Mouse (Mus musculus) stomach, embryonic 14.5 days (tissue): Measurements from ENCODE around the gene Phf11c. TPM values are rescaled to one million over a fixed set of nuclear protein-coding genes. Genes with fewer than 3 reads are reported as not detected.
"Not testable (repeated sequence)": the region's sequence is repeated elsewhere in the genome, so short reads cannot be mapped to it uniquely, and the experiment has no call there.

ENCODE experiments used
- ATAC-seq: fragments of 200-750 bp; cut with Nextera tagmentation; 2 replicates; pipeline ENCODE4 v1.8.0; 2017; ENCODE audit warnings: low read depth, moderate TSS enrichment; ENCODE audit not compliant: insufficient number of reproducible peaks, insufficient read depth, low FRiP score
- H3K27ac ChIP-seq: fragments of 300-500 bp; sonication (generic); 2 replicates; pipeline ENCODE4 v1.5.1; 2014; ENCODE audit warnings: mild to moderate bottlenecking, low read length, moderate library complexity, mixed read lengths
- H3K27me3 ChIP-seq: fragments of 300-500 bp; sonication (generic); 2 replicates; pipeline ENCODE4 v1.6.1; 2014; ENCODE audit warnings: low read length, control low read depth, mixed read lengths; ENCODE audit not compliant: control insufficient read depth, insufficient read depth
- H3K36me3 ChIP-seq: fragments of 300-500 bp; sonication (generic); 2 replicates; pipeline ENCODE4 v1.6.1; 2014; ENCODE audit warnings: mild to moderate bottlenecking, control low read depth, low read length, moderate library complexity, mixed read lengths; ENCODE audit not compliant: control insufficient read depth, insufficient read depth
- H3K4me1 ChIP-seq: fragments of 300-500 bp; sonication (generic); 2 replicates; pipeline ENCODE4 v1.6.1; 2014; ENCODE audit warnings: low read length, control low read depth, mixed read lengths; ENCODE audit not compliant: control insufficient read depth, insufficient read depth
- H3K4me2 ChIP-seq: fragments of 300-500 bp; sonication (generic); replicated peaks from 2 replicates; pipeline ENCODE4 v1.6.1; 2014; ENCODE audit warnings: low read depth, low read length, control low read depth
- H3K4me3 ChIP-seq: fragments of 300-500 bp; sonication (generic); 2 replicates; pipeline ENCODE4 v1.5.1; 2014; ENCODE audit warnings: low read depth, low read length, control low read depth
- H3K9ac ChIP-seq: fragments of 300-500 bp; sonication (generic); replicated peaks from 2 replicates; pipeline ENCODE4 v1.6.1; 2014; ENCODE audit warnings: low read depth, mild to moderate bottlenecking, control low read depth, low read length, moderate library complexity, mixed read lengths
- H3K9me3 ChIP-seq: fragments of 300-500 bp; sonication (generic); 2 replicates; pipeline ENCODE4 v1.6.1; 2016; ENCODE audit warnings: low read depth, low read length, control low read depth; ENCODE audit not compliant: control insufficient read depth
- WGBS: fragments of 180-500 bp; shearing (Covaris S2); extraction: QIAGEN DNeasy Blood & Tissue Kit; methylation state at CpG from one replicate; pipeline ENCODE4 v1.1.7; 2014; 5-methylcytosine and 5-hydroxymethylcytosine counted together
- polyA plus RNA-seq: library from polyadenylated mRNA; unstranded; fragments of >200 nt; fragmentation: Nextera tagmentation; extraction: Ambion mirVana; gene quantifications from 2 replicates; pipeline ENCODE4 v1.2.1, GENCODE M21; 2014

The Phf11c gene
- polyA plus RNA-seq, 1 experiment from 2014 or later: 0.88 TPM

DNA sequence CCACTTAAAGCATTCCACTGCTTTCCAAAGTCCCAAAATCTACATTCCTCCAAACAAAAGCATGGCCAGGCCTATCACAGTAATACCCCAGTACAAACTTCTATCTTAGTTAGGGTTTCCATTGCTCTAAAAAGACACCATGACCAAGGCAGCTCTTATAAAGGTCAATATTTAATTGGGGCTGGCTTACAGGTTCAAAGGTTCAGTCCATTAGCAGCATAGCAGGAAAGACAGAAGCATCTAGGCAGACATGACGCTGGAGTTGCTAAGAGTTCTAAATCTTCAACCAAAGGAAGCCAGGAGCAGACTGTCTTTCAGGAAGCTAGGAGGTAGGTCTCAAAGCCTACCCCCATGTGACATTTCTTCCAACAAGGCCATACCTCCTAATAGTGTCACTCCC is 35.4 kb upstream of the Phf11c start:
- Histone ChIP-seq H3K27ac (no peak overlapping the region), H3K4me3 (no peak overlapping the region), H3K36me3 (no peaks in the 10 kb centered on the region), H3K9me3 (no peaks in the 10 kb centered on the region), H3K27me3 (no peaks in the 10 kb centered on the region), H3K4me2 (no peak overlapping the region), H3K9ac (no peak overlapping the region), H3K4me1 (no peaks in the 10 kb centered on the region)
- no peak for ATAC-seq
- 84% methylated on average over 1 of the region's 1 CpGs for WGBS

DNA sequence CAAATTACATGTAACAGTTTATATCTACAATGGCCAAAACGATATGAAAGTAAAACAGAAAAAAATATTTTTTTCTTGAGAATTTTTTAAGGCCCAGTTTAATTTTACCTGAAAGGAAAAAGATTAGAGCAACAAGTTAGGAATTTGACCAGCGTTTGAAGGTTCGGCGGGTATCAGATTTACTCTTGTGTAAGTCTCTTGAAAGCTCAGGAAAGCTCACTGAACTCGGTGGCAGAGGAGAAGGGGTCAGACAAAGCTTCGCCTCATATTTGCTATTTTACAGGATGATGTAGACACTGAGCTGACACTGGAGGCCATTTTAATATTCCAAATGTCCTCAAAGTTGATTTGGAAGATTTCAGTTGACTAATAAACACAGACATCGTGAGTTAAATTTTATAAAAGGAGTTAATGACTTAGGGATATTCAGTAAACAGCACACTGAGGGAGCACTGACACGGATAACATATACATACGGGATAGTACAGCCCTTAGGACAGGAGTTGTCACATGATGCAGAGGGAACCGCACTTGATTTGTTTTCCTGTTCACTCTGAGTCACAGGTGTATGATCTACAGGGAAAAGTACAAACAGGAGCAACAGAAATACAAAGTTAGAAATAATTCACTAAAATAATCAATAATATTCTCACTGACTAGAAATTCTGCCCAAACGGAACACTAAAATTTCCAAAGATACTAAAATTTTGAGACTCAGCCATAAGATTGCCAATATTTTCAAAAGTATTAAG is 27.9 kb upstream of the Phf11c start:
- Histone ChIP-seq H3K9me3 (no peaks in the 10 kb centered on the region), H3K4me1 (no peaks in the 10 kb centered on the region), H3K27ac (no peak overlapping the region), H3K27me3 (no peaks in the 10 kb centered on the region), H3K9ac (no peak overlapping the region), H3K36me3 (no peaks in the 10 kb centered on the region), H3K4me2 (no peak overlapping the region), H3K4me3 (no peak overlapping the region)
- no peak for ATAC-seq
- WGBS: 84% methylated on average over 11 of the region's 11 CpGs

DNA sequence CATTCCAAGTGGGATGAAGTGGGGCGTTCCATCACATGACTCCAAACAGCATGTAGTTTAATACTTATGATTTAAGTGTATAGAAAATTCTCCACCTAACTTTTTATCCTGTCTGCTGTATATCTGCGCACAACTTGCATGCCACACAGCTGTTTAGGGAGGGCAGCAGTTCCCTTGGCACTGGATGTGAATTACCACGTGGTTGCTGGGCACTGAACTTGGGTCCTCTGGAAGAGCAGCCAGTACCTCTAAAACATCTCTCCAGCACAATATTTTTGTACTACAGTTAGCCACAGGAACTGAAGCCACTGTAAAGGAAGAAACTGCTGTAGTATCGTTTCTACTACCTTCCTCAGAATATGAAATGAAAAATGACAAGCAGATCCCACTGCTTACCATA is 23.0 kb upstream of the Phf11c start:
- H3K4me1 ChIP-seq: no peaks in the 10 kb centered on the region
- no peak for ATAC-seq
- no peak overlapping the region for H3K27ac ChIP-seq
- no peak overlapping the region for H3K9ac ChIP-seq
- H3K4me3 ChIP-seq: no peak overlapping the region
- no peaks in the 10 kb centered on the region; the same call in 1 of the 2 replicates for H3K36me3 ChIP-seq
- 86% methylated on average over 4 of the region's 4 CpGs for WGBS
- H3K4me2 ChIP-seq: no peak overlapping the region
- no peaks in the 10 kb centered on the region for H3K9me3 ChIP-seq
- H3K27me3 ChIP-seq: no peaks in the 10 kb centered on the region

DNA sequence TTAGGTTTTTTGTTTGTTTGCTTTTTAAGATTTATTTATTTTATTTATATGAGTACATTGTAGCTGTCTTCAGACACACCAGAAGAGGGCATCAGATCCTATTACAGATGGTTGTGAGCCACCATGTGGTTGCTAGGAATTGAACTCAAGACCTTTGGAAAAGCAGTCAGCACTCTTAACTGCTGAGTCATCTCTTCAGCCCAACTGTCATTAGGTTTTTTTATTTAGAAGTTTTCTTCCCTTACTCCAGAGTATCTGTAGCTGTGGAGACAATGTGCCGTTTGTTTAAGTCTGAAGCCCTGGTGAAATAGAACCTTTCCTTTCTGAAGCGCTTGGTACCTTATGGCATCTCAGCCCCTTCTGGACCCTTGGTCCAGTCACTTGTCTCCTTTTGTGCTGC is 19.8 kb upstream of the Phf11c start:
- not testable (repeated sequence) for H3K9me3 ChIP-seq, H3K4me3 ChIP-seq, H3K4me2 ChIP-seq, H3K9ac ChIP-seq, ATAC-seq, H3K4me1 ChIP-seq, H3K36me3 ChIP-seq, H3K27me3 ChIP-seq, H3K27ac ChIP-seq
- 98% methylated on average over 2 of the region's 2 CpGs for WGBS

GRCm38 (mm10) chr14:59396999-59397398 is 1.8 kb upstream of the Phf11c start:
- Histone ChIP-seq H3K4me2 (no peak overlapping the region), H3K9ac (no peak overlapping the region), H3K4me1 (no peaks in the 10 kb centered on the region), H3K9me3 (no peaks in the 10 kb centered on the region), H3K27ac (no peak overlapping the region), H3K27me3 (no peaks in the 10 kb centered on the region), H3K4me3 (no peak overlapping the region), H3K36me3 (no peaks in the 10 kb centered on the region)
- ATAC-seq: no peak
- 88% methylated on average over 2 of the region's 2 CpGs for WGBS

DNA sequence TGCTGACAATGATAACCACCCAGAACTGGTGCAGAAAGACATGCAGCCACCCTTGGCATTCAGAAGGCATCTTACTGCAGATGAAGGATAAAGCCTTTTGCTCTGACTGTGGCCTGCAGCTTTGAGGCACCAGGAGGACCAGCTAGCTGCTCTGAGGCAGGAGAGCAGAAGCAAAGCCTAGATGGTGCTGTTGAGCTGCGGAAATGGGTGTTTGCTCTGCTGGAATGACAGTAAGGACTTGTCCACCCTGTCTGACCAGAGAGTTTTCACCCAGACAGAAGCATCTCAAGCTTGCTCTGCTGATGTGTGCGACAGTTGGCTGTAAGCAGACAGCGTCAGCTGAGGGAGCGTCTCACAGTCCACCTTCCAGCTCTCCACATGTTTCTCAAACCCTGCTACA is 5.0 kb downstream of the Phf11c start:
- H3K4me3 ChIP-seq, H3K4me2 ChIP-seq, H3K27ac ChIP-seq, H3K9me3 ChIP-seq, H3K36me3 ChIP-seq, H3K9ac ChIP-seq, H3K27me3 ChIP-seq, H3K4me1 ChIP-seq, ATAC-seq: not testable (repeated sequence)
- 53% methylated on average over 4 of the region's 4 CpGs for WGBS

DNA sequence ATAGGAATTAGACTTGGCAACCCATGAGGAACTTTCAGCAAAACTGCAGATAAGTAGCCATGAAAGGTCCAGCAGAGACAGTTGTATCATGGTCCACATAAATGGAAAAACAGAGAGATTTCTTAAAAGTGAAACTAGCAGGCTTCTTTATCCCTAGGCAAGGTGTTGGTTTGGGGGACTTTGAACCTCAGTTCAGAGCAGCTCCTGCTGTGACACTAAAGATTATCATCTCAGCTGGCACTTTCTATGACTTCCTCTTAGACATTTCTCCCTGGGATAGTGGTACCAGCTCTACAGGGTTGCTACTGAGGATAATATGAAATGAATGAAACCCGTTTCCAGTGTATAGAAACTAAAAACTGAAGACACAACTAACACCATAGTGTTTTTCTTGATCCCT is 5.6 kb downstream of the Phf11c start:
- H3K4me2 ChIP-seq: no peak overlapping the region
- ATAC-seq: no peak
- no peaks in the 10 kb centered on the region for H3K36me3 ChIP-seq
- H3K27me3 ChIP-seq: no peaks in the 10 kb centered on the region
- H3K4me3 ChIP-seq: no peak overlapping the region
- no peak overlapping the region for H3K9ac ChIP-seq
- WGBS: 88% methylated on average over 1 of the region's 1 CpGs
- no peak overlapping the region for H3K27ac ChIP-seq
- H3K4me1 ChIP-seq: no peaks in the 10 kb centered on the region
- H3K9me3 ChIP-seq: no peaks in the 10 kb centered on the region

DNA sequence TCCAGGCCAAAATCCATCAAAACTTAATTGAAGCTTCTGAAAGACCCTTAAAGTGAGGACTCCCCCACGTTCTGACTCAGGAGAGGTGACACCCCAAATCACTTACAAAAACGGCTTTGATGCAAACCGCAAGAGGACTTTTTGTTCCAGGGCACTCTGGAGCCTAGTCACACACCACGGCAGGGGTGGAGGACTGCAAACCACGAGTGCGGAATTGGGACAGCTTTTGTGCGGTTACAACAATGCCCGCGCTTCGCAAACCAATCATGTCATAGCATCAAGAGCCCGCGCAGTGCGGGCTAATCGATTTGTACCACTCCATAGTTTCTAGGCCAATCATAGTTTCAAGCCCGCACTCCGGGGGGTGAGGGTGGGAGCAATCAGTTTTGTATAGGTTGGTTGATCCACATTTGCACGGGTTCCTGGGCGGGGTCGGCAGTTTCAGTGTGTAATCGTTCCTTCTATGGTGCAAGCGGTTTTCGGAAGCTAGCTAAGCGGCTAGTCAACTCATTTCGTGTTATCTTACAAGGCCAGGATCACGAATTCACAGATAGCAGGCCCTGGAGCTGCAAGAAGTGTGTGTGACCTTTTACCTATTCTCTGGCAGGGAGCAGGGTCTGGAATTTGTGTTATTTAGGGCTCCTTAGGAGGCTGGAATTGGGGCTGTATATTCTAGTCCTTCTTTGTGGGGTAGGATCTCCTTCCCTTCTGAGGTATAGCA is 24.7 kb downstream of the Phf11c start:
- WGBS: 91% methylated on average over 25 of the region's 25 CpGs
- Histone ChIP-seq H3K9ac (no peak overlapping the region), H3K4me1 (no peaks in the 10 kb centered on the region), H3K27me3 (no peaks in the 10 kb centered on the region), H3K4me3 (no peak overlapping the region), H3K27ac (no peak overlapping the region), H3K36me3 (no peaks in the 10 kb centered on the region), H3K4me2 (no peak overlapping the region), H3K9me3 (peaks cover 3% of the 10 kb centered on the region; the same call in 1 of the 2 replicates)
- ATAC-seq: no peak
